Mouse (Mus musculus) 3134 (cell line): ENCODE measurements around the gene Lilra6.
"Not testable (repeated sequence)": the region's sequence is repeated elsewhere in the genome, so short reads cannot be mapped to it uniquely, and the experiment has no call there.

ENCODE experiments used
- DNase-seq: peaks from one replicate; pipeline ENCODE4 v3.0.0-alpha.2; 2011; ENCODE audit warnings: low spot score; ENCODE audit not compliant: insufficient read length; ENCODE audit errors: extremely low read depth

The Lilra6 gene

DNA sequence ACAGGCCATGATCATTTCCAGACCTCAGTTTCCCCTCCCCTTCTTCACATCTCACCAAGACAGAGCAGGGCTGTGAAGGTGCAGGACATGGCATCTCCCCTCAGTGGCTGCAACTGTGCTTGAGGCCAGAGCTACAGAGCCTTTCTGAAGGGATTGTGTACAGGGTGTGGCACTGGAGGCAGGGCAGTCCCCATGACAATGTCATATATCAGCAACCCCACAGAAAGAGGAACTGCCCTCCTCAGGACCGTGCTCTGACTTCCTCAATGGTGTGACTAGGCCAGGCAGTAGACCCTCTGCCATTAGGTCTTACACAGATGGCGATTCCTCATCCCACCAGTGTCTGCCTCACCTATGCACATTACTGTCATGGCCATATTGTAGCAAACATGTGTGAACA is at the start of gene Lilra6:
Lilra6 (minus strand) TSS at position 117 of the 400 bp plus-strand sequence.
- not testable (repeated sequence) for DNase-seq

DNA sequence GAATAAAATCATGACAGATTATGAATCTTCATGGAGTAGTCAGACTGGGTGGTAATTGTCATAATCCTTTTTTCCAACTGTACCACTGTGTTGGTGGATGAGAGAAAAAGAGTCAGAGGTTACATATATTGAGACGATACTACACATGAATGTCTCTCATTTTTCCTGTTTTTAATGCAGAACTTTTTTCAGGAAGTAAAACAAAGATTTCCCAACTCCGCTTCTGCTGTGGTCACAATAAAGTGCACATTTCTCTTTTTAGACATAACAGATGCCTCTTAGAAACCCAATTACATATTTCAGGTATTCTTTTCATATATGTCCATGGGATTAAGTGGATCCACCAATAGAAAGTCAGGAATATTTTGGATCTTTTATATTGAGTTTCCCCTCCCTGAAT is 46.7 kb upstream of the Lilra6 start:
- no peak for DNase-seq

DNA sequence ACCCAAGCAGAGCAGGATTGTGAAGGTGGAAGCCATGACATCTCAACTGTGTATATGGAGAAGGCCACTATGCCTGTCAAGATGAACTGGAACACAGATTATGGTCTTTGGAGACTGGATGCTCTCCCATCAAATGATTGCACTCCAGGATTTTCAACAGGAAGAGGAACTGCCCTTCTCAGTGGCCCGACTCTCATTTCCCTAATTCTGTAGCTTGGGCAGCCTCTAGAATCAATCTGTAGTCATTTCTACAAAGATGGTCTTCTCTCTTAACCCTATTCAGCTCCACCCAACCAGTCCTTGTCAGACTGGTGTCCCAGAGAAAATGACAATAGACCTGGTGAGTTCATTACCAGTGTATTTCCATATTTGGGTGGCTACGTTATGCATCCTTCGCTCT is 42.1 kb upstream of the Lilra6 start:
- no peak for DNase-seq

DNA sequence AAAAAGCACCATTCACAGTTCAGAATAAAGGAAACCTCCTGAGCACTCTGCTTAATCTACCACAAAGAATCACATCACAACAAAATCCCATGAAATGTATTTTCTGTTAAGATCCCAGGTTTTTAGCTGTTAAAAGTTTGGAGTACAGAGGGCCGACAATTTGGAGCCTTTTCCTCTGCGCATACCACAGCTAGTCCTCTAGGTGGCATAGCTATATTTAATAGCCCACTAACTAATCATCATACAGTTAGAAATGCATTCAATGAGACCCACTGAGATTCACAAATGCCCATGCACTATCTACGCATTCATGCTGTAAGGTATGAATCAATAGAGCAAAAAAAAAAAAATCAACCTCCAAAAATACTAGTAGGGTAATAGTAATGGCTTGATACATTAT is 33.9 kb upstream of the Lilra6 start:
- no peak for DNase-seq

DNA sequence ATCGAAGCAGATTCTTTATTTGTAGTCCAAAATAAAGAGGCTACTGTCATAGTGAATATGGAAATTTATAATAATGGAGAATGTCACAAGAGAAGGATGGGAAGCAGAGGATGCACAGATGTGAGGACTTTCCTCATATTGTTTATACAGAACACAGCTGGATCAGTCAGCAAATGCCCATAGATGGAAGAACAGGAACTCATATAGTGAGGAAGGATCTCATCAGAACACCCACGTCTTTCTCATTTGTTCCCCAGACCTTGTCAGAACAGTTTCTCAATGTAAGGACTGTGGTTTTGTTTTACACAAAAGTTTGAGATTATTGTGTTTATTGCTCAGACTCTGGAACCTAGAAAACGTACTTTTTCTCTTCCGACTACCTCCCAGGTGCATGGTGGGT is 32.9 kb upstream of the Lilra6 start:
- no peak for DNase-seq

DNA sequence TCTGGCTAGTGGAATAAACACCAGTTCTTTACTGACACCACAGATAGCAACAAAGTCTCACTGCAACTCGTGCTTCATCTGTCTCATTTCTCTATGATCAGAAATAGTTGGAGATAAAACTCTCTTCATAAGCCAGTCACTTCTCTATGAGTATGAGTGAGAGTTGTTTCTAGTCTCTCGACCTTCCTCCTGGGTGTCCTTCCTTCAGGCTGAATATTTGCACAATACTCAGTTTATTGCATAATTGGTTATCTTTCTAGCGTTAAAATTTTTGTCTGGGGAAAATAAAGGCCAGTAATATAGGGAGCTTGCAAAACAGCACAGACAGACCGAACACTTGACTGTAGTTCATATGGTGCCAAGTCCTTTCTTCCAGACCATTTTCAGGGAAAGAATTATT is 30.8 kb upstream of the Lilra6 start:
- no peak for DNase-seq

DNA sequence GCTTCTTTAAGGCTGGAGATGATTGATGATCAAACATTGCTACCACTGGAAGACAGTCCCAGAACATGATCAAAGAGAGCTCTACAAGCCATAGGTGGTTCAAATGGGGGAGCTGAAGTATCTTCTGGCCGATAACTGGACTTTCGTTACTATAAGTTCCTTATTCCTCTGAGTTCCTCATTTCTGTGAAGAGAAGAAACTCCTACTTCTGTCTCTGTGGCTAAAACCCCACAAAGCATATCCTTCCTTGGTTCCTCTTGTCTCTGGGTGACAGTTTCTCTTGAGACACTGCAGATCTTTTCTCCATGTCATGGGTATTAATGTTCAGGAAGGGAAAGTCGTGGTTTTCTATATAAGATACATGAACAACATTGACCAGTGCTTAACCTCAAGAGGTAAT is 25.6 kb upstream of the Lilra6 start:
- DNase-seq, result no peak

DNA sequence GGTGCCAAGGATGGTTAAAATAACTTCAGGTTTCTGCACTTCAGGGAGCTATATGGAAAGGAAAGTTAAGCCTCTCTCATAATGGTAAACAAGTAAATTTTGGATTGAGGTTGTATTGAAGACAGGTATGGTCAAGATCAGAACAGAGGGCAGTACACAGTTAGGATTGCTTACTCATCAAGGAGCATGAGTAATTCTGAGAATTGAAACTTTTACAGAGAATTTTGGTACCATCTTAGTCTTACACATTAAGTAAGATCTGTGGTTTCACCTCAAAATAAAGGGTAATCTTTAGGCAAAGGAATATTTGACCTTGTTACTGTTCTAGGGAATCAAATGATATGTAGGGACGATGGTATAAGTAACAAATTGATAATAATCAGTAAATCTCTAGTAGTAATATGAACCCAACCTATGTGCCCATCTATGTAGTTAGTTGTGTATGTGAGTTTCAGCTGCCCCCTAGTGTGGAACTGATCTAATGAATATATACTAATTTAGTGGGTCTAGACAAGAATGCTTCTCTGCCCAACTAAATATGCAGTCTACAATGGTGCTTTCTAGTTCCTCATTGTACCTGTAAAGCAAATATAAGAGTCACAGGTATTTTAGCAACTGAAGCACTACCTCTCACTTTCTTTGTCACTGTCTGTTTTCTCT is 24.7 kb upstream of the Lilra6 start:
- no peak for DNase-seq

DNA sequence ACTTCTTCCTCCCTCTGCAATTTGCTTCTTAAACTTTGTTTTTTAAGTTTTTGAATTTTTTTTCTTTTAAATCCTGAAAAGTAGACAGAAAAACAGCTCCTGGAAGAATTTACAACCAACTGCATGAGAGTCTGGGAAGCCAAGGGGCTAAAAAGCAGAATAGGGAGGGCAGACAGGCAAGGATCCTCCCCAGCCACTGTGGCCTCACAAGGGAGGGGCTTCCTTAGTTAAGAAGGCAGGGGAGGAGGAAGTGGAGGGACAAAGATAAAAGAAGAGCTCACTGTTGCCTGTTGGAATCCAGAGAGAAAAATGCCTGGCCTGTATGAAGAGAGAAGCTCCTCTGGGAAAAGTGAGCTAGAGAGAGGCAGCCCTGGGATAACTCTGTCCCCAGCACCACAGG is 20.2 kb upstream of the Lilra6 start:
- DNase-seq, result not testable (repeated sequence)

DNA sequence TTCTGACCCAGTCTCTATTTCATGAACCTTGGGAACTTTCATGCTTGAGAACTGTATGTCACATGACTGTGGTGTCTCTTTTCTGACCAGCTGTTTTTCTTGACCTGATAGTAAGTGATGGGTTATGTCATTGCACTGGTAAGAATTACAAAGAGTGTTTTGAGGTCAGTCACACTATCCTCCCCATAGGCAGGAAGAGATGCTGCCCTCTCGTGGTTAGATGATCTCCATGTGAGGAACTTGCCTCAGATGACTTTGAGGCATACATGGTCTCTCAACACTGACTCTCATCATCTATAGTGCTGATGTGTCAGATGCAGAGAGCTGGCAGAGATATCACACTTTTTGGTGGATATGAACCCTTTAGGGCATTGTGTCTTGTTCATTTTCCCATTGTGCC is 11.6 kb downstream of the Lilra6 start:
- no peak for DNase-seq

DNA sequence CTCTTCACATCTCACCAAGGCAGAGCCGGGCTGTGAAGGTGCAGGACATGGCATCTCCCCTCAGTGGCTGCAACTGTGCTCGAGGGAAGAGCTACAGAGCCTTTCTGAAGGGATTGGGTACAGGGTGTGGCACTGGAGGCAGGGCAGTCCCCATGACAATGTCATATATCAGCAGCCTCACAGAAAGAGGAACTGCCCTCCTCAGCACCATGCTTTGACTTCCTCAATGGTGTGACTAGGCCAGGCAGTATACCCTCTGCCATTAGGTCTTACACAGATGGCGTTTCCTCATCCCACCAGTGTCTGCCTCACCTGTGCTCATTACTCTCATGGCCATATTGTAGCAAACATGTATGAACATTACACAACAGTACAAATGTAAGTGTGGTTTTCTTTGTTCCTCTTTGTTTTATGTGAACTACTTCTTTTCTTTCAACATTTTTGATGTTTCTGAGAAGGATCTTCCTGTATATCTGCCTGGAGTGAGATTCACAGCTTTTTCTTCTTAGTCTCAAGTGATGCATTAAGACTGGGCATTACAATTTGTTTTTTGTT is 17.2 kb downstream of the Lilra6 start, which contains the start of gene Gm14548:
Gm14548 (minus strand) TSS at position 85 of the 555 bp plus-strand sequence.
- not testable (repeated sequence) for DNase-seq

DNA sequence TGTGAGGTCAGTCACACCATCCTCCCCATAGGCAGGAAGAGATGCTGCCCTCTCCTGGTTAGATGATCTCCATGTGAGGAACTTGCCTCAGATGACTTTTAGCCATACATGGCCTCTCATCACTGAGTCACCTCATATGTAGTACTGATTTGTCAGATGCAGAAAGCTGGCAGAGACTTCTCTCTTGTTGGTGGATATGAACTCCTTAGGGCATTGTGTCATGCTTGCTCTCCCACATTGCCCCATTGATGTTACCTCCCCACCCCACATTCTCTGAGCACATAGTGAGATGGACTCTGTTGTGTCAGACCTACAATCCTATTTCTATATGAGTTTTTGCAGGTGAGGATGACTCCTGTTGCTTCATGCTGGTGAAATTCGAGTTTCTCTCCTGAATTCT is 40.3 kb downstream of the Lilra6 start:
- DNase-seq, result not testable (repeated sequence)
